Mouse (Mus musculus) liver, embryonic 16.5 days (tissue): ENCODE measurements around the gene Amdhd2. TPM values are rescaled to one million over a fixed set of nuclear protein-coding genes. Genes with fewer than 3 reads are reported as not detected.

ENCODE experiments used
- ATAC-seq: fragments of 200-750 bp; cut with Nextera tagmentation; 2 replicates; pipeline ENCODE4 v1.8.0; 2017; ENCODE audit warnings: low read depth, mild to moderate bottlenecking, moderate number of reproducible peaks, moderate library complexity
- H3K27ac ChIP-seq: fragments of 300-500 bp; sonication (generic); 2 replicates; pipeline ENCODE4 v1.5.1; 2014; ENCODE audit warnings: mild to moderate bottlenecking, low read length
- H3K27me3 ChIP-seq: fragments of 300-500 bp; sonication (generic); 2 replicates; pipeline ENCODE4 v1.6.1; 2014; ENCODE audit warnings: low read depth, low read length, mixed read lengths; ENCODE audit not compliant: control insufficient read depth, insufficient read depth
- H3K36me3 ChIP-seq: fragments of 300-500 bp; sonication (generic); 2 replicates; pipeline ENCODE4 v1.6.1; 2014; ENCODE audit warnings: mild to moderate bottlenecking; ENCODE audit not compliant: control insufficient read depth, insufficient read depth
- H3K4me1 ChIP-seq: fragments of 300-500 bp; sonication (generic); 2 replicates; pipeline ENCODE4 v1.6.1; 2014; ENCODE audit warnings: low read depth, low read length, mixed read lengths; ENCODE audit not compliant: control insufficient read depth
- H3K4me2 ChIP-seq: fragments of 300-500 bp; sonication (generic); 2 replicates; pipeline ENCODE4 v1.6.1; 2014; ENCODE audit warnings: low read depth, low read length, mixed read lengths
- H3K4me3 ChIP-seq: fragments of 300-500 bp; sonication (generic); 2 replicates; pipeline ENCODE4 v1.5.1; 2014; ENCODE audit warnings: low read depth, mild to moderate bottlenecking, low read length
- H3K9ac ChIP-seq: fragments of 300-500 bp; sonication (generic); 2 replicates; pipeline ENCODE4 v1.6.1; 2014; ENCODE audit warnings: low read depth, low read length
- H3K9me3 ChIP-seq: fragments of 300-500 bp; sonication (generic); replicated peaks from 2 replicates; pipeline ENCODE4 v1.6.1; 2016; ENCODE audit warnings: low read length; ENCODE audit not compliant: control insufficient read depth
- WGBS: fragments of 180-500 bp; shearing (Covaris S2); extraction: QIAGEN DNeasy Blood & Tissue Kit; methylation state at CpG from one replicate; pipeline ENCODE4 v1.1.7; 2014; ENCODE audit not compliant: insufficient replicate concordance; 5-methylcytosine and 5-hydroxymethylcytosine counted together
- polyA plus RNA-seq: library from polyadenylated mRNA; unstranded; fragments of >200 nt; fragmentation: Nextera tagmentation; extraction: Ambion mirVana; gene quantifications from 2 replicates; pipeline ENCODE4 v1.2.1, GENCODE M21; 2015

The Amdhd2 gene
- polyA plus RNA-seq, 1 experiment from 2014 or later = 25.0 TPM

DNA sequence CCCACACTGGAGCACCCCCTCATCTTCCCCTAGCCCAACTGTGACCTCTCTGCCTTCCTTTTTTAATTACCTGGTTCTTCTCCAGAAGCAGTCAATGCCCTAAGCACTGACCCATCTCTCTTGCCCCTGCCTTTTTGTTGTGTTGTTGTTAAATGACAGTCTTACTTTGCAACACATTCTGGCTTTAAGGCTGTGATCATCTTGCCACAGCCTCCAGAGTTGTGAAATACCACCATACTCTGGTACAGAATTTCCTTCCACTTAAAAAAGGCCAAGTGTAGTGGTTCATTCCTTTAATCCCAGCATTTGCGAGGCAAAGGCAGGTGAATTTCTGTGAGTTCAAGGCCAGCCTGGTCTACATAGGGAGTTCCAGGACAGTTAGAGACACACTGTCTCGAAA is 27.4 kb upstream of the Amdhd2 start:
- Histone ChIP-seq H3K4me2 (no peak overlapping the region), H3K36me3 (peaks cover 11% of the 10 kb centered on the region), H3K4me3 (no peak overlapping the region), H3K9me3 (no peaks in the 10 kb centered on the region), H3K4me1 (peaks cover 42% of the 10 kb centered on the region), H3K27me3 (no peaks in the 10 kb centered on the region), H3K27ac (no peak overlapping the region), H3K9ac (no peak overlapping the region)
- no peak for ATAC-seq
- 65% methylated on average over 2 of the region's 2 CpGs for WGBS

- no peak overlapping the region for H3K27ac ChIP-seq
These were observed 10.7 kb upstream of the Amdhd2 start for GRCm38 (mm10) chr17:24174259-24174658.

DNA sequence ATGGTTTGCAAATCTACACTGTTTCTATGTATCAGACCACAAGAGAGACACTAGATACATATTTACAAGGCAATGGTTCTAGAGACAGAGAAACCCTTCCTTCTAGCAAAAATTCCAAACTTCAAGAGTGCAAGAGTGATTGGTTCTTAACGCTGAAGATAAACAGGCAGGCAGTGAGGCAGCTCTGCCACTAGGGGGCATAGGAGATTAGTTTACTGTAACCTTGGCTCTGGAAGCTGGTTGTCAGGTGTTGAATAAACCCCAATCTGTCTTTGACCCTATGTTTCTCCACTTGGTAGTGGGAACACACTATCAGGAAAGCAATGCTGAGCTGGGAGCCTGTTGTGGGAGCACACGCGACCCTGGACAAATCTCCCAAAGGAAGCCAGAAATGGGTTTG is 9.9 kb upstream of the Amdhd2 start:
- ATAC-seq = no peak
- Histone ChIP-seq H3K9ac (no peak overlapping the region), H3K36me3 (no peaks in the 10 kb centered on the region), H3K27ac (no peak overlapping the region), H3K4me3 (no peak overlapping the region), H3K9me3 (no peaks in the 10 kb centered on the region), H3K4me1 (peaks cover 10% of the 10 kb centered on the region), H3K4me2 (no peak overlapping the region), H3K27me3 (no peaks in the 10 kb centered on the region)
- WGBS = 1% methylated on average over 3 of the region's 3 CpGs

More at GRCm38 (mm10) chr17:24174259-24174658, 10.7 kb upstream of the Amdhd2 start:
- H3K4me2 ChIP-seq = no peak overlapping the region
- no peaks in the 10 kb centered on the region for H3K27me3 ChIP-seq
- WGBS = 67% methylated on average over 3 of the region's 3 CpGs
- ATAC-seq = no peak
- no peak overlapping the region for H3K4me3 ChIP-seq
- H3K9ac ChIP-seq = peak overlapping the region; percentile 39; the same call in 1 of the 2 replicates
- H3K9me3 ChIP-seq = no peaks in the 10 kb centered on the region
- peaks cover 9% of the 10 kb centered on the region for H3K4me1 ChIP-seq
- H3K36me3 ChIP-seq = no peaks in the 10 kb centered on the region

DNA sequence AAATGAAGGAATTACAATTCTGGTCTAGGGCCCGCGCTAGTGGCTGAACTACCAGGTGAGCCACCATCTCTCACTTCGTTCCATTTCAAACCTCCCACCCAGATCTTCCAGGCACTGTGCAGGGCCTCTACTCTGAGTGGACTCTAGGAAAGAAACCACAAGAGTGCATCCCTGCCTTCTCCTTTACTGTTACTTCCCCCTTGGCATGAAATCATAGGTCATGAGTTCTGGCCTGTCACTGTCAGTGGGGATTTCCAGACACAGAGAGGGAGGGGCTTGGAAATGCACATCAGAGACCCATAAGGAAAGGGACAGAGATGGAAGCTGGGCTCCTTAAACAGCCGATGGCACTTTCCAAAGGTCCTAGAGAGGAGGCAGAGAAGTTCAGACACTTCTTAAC is 8.2 kb upstream of the Amdhd2 start:
- peaks cover 25% of the 10 kb centered on the region for H3K4me1 ChIP-seq
- peaks cover 12% of the 10 kb centered on the region for H3K36me3 ChIP-seq
- H3K27me3 ChIP-seq = no peaks in the 10 kb centered on the region
- no peak overlapping the region for H3K4me3 ChIP-seq
- H3K9ac ChIP-seq = no peak overlapping the region
- no peaks in the 10 kb centered on the region for H3K9me3 ChIP-seq
- ATAC-seq = no peak
- no peak overlapping the region for H3K4me2 ChIP-seq
- WGBS = 77% methylated on average over 4 of the region's 4 CpGs
- H3K27ac ChIP-seq = peak overlapping the region; percentile 11; the same call in 1 of the 2 replicates

- peak overlapping the region; percentile 96 for H3K27ac ChIP-seq
- H3K9me3 ChIP-seq = no peaks in the 10 kb centered on the region
- ATAC-seq = no peak
- peak overlapping the region; percentile 76; the same call in 1 of the 2 replicates for H3K4me2 ChIP-seq
- H3K4me1 ChIP-seq = peaks cover 27% of the 10 kb centered on the region
- H3K27me3 ChIP-seq = no peaks in the 10 kb centered on the region
- H3K4me3 ChIP-seq = no peak overlapping the region
- H3K36me3 ChIP-seq = peaks cover 16% of the 10 kb centered on the region
- WGBS = 40% methylated on average over 5 of the region's 5 CpGs
- H3K9ac ChIP-seq = 0 out of 2 replicates have a peak overlapping the region, but pooled peaks have one; percentile 11
These were observed 7.2 kb upstream of the Amdhd2 start for GRCm38 (mm10) chr17:24170729-24171128.

- 55% methylated on average over 3 of the region's 3 CpGs for WGBS
- H3K4me3 ChIP-seq = peak overlapping the region; percentile 95
- no peak for ATAC-seq
- peak overlapping the region; percentile 76 for H3K4me2 ChIP-seq
- H3K4me1 ChIP-seq = peaks cover 31% of the 10 kb centered on the region
- peak overlapping the region; percentile 95 for H3K9ac ChIP-seq
- no peaks in the 10 kb centered on the region for H3K9me3 ChIP-seq
- H3K36me3 ChIP-seq = peaks cover 16% of the 10 kb centered on the region
- peak overlapping the region; percentile 96 for H3K27ac ChIP-seq
- H3K27me3 ChIP-seq = no peaks in the 10 kb centered on the region
These were observed 6.6 kb upstream of the Amdhd2 start for GRCm38 (mm10) chr17:24170125-24170524.

DNA sequence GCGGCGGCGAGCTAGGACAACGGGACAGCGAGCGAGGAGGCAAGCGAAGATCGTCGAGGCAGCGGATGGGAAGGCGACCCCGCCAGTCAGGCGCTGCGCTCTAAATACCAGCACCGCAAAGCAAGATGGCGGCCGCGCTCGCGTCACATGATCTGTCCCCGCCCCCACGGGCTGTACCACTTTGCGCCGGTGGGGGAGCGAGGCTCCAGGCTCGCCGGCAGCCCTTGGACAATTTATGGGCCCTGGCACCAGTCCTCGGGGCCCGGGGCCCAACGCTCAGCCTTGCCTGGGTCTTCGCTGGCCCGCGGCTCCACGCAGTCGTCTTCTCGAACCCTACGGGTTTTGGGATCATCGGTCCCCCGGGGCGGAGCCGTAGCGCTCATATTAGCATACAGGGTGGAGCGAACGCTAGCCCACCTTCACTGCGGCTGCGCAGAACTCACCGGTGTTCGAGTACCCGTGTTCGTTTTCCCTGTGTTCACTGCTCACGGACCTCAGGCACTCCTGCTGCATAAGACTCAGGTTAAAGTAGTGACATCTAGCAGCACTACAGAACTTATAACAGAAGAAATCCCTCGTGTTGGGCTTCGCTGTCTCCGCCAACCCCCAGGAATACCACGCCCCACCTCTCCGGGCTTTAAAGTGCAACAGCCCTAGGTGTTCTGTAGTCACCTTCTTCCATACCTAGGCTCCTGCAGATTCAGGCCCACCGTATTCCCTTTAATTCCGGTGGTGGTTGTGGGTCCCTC is 5.9 kb upstream of the Amdhd2 start, which contains the start of gene Atp6v0c:
Atp6v0c (minus strand) TSS at position 386 of the 749 bp plus-strand sequence.
- Histone ChIP-seq H3K36me3 (peaks cover 16% of the 10 kb centered on the region), H3K4me3 (peak within 1 kb of the TSS; percentile 95), H3K9ac (peak within 1 kb of the TSS; percentile 95), H3K4me2 (peak within 1 kb of the TSS; percentile 76), H3K27ac (peak within 1 kb of the TSS; percentile 96), H3K4me1 (peaks cover 33% of the 10 kb centered on the region), H3K27me3 (no peaks in the 10 kb centered on the region), H3K9me3 (no peaks in the 10 kb centered on the region)
- WGBS = under 1% methylated on average over 58 of the region's 58 CpGs
- ATAC-seq = peak; percentile 87

- WGBS = under 1% methylated on average over 41 of the region's 41 CpGs
- peak overlapping the region; percentile 76 for H3K4me2 ChIP-seq
- H3K36me3 ChIP-seq = peaks cover 16% of the 10 kb centered on the region
- peaks cover 32% of the 10 kb centered on the region for H3K4me1 ChIP-seq
- H3K4me3 ChIP-seq = peak overlapping the region; percentile 95
- peak overlapping the region; percentile 96 for H3K27ac ChIP-seq
- H3K27me3 ChIP-seq = no peaks in the 10 kb centered on the region
- no peaks in the 10 kb centered on the region for H3K9me3 ChIP-seq
- H3K9ac ChIP-seq = peak overlapping the region; percentile 95
- ATAC-seq = peak; percentile 43
These were observed 5.2 kb upstream of the Amdhd2 start for GRCm38 (mm10) chr17:24168590-24169277.
